Mouse (Mus musculus) regulatory T cell (primary cell): ENCODE measurements around the gene Snip1.

Experiments used
- in situ Hi-C: fragments of 300-600 bp; cut with MboI, MseI; formaldehyde crosslinking; loops from one replicate; pipeline ENCODE4 v1.15.1; 2025; ENCODE audit warnings: high pct_unique_total_duplicates

Snip1 gene

GRCm38 (mm10) chr4:125066490-125067370 is at the start of gene Snip1:
TSS of gene Snip1 (plus strand) at chr4:125066672.
- in situ Hi-C loops: loop anchor here (5.0 to 25.0 kb wide), 2 partner anchors 56 to 354 kb away; partner anchors contain the start of genes Fhl3 and Sf3a3

GRCm38 (mm10) chr4:125017431-125017830 is 49.0 kb upstream of the Snip1 start:
- in situ Hi-C loops: loop anchor here (25.0 kb wide), 1 partner anchor 780 kb away; no protein-coding TSS in a partner anchor

GRCm38 (mm10) chr4:125020780-125021538 is 45.5 kb upstream of the Snip1 start:
- in situ Hi-C loops: loop anchor here (25.0 kb wide), 1 partner anchor 784 kb away; no protein-coding TSS in a partner anchor

GRCm38 (mm10) chr4:125029891-125030614 is 36.4 kb upstream of the Snip1 start:
- in situ Hi-C loops: no loop called here

- in situ Hi-C loops: no loop called here
These were observed 32.1 kb upstream of the Snip1 start for GRCm38 (mm10) chr4:125034341-125034740.

GRCm38 (mm10) chr4:125044454-125044853 is 22.0 kb upstream of the Snip1 start:
- in situ Hi-C loops: no loop called here

GRCm38 (mm10) chr4:125055385-125055784 is 11.1 kb upstream of the Snip1 start:
- in situ Hi-C loops: loop anchor here (25.0 kb wide), 1 partner anchor 343 kb away; the partner anchor contains the start of genes Fhl3 and Sf3a3

GRCm38 (mm10) chr4:125056476-125056875 is 10.0 kb upstream of the Snip1 start:
- in situ Hi-C loops: loop anchor here (25.0 kb wide), 1 partner anchor 344 kb away; the partner anchor contains the start of genes Fhl3 and Sf3a3

GRCm38 (mm10) chr4:125057273-125057672 is 9.2 kb upstream of the Snip1 start:
- in situ Hi-C loops: loop anchor here (25.0 kb wide), 1 partner anchor 345 kb away; the partner anchor contains the start of genes Fhl3 and Sf3a3

GRCm38 (mm10) chr4:125058033-125058432 is 8.4 kb upstream of the Snip1 start:
- in situ Hi-C loops: loop anchor here (25.0 kb wide), 1 partner anchor 346 kb away; the partner anchor contains the start of genes Fhl3 and Sf3a3

GRCm38 (mm10) chr4:125059025-125059424 is 7.4 kb upstream of the Snip1 start:
- in situ Hi-C loops: loop anchor here (25.0 kb wide), 1 partner anchor 347 kb away; the partner anchor contains the start of genes Fhl3 and Sf3a3

- in situ Hi-C loops: loop anchor here (25.0 kb wide), 1 partner anchor 352 kb away; the partner anchor contains the start of genes Fhl3 and Sf3a3
These were observed 2.6 kb upstream of the Snip1 start for GRCm38 (mm10) chr4:125063829-125064228.

GRCm38 (mm10) chr4:125065517-125066307 is 760 bp upstream of the Snip1 start, which contains the start of gene Dnali1:
TSS of gene Dnali1 (minus strand) at chr4:125065703.
- in situ Hi-C loops: loop anchor here (5.0 to 25.0 kb wide), 2 partner anchors 57 to 353 kb away; partner anchors contain the start of genes Fhl3 and Sf3a3

GRCm38 (mm10) chr4:125077700-125078099 is 11.2 kb downstream of the Snip1 start:
- in situ Hi-C loops: no loop called here

- in situ Hi-C loops: no loop called here
These were observed 12.2 kb downstream of the Snip1 start for GRCm38 (mm10) chr4:125078698-125079097.

- in situ Hi-C loops: no loop called here
These were observed 18.2 kb downstream of the Snip1 start, which contains the start of gene Meaf6 for GRCm38 (mm10) chr4:125084403-125085345. TSS of gene Meaf6 (plus strand) at chr4:125085134.

- in situ Hi-C loops: no loop called here
These were observed 18.9 kb downstream of the Snip1 start for GRCm38 (mm10) chr4:125085346-125085841.

GRCm38 (mm10) chr4:125093031-125093430 is 26.6 kb downstream of the Snip1 start:
- in situ Hi-C loops: no loop called here
